Mouse (Mus musculus) olfactory bulb, adult 2 months (tissue): ENCODE results near the gene Col2a1.

ENCODE experiments used
- CTCF ChIP-seq: fragments of 200-500 bp; IDR thresholded peaks from 2 replicates; pipeline ENCODE4 v1.5.1; 2012; ENCODE audit warnings: low read depth, mild to moderate bottlenecking, low read length, moderate library complexity; ENCODE audit not compliant: insufficient read depth
- POLR2A ChIP-seq: fragments of 200-500 bp; IDR thresholded peaks from 2 replicates; pipeline ENCODE4 v1.6.1; 2012; ENCODE audit warnings: mild to moderate bottlenecking, low read depth, low read length, moderate library complexity; ENCODE audit not compliant: insufficient read depth

DNA sequence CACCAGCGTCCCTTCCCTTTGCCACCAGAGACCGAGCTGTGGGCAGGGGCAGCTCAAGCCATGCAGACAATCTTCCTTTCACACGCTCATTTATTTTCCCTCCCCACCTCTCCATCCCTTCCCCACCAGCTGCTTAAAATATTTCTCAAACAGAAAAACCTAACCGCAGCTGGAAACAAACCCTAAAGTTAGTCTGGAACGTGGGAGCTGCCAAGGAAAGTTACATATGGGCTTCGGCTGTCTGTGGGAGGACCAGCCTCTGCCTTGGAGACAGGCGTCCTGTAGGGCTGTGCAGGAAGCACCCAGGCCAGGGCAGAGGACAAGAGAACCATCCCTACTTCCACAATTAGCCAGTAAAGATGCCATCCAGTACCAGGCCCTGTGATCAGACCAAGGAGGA, 54.3 kb downstream of the Col2a1 start:
- TF ChIP-seq CTCF: no peak
- no peak for TF ChIP-seq POLR2A
